Mouse (Mus musculus) embryonic facial prominence, embryonic 10.5 days (tissue): ENCODE measurements at regions not wholly inside any gene's neighbourhood (a gene's known extent, or its start where the extent isn't known, plus 50 kb on each side); places are given as distances from the start of the nearest gene placed in this dataset.

Experiments used
- DNase-seq: peaks from one replicate; pipeline ENCODE4 v3.0.0-alpha.2; 2017; ENCODE audit warnings: low spot score
- H3K27ac ChIP-seq: fragments of 300-500 bp; sonication (generic); replicated peaks from 2 replicates; pipeline ENCODE4 v1.5.1; 2016; ENCODE audit warnings: mild to moderate bottlenecking
- H3K27me3 ChIP-seq: fragments of 300-500 bp; sonication (generic); replicated peaks from 2 replicates; pipeline ENCODE4 v1.6.1; 2016; ENCODE audit warnings: low read depth, mild to moderate bottlenecking; ENCODE audit not compliant: poor library complexity, severe bottlenecking
- H3K36me3 ChIP-seq: fragments of 300-500 bp; sonication (generic); replicated peaks from 2 replicates; pipeline ENCODE4 v1.6.1; 2016; ENCODE audit warnings: mild to moderate bottlenecking, moderate library complexity
- H3K4me1 ChIP-seq: fragments of 300-500 bp; sonication (generic); 2 replicates; pipeline ENCODE4 v1.6.1; 2016
- H3K4me3 ChIP-seq: fragments of 300-500 bp; sonication (generic); 2 replicates; pipeline ENCODE4 v1.5.1; 2016; ENCODE audit warnings: mild to moderate bottlenecking, moderate library complexity
- H3K9me3 ChIP-seq: fragments of 300-500 bp; sonication (generic); 2 replicates; pipeline ENCODE4 v1.6.1; 2016; ENCODE audit warnings: mild to moderate bottlenecking
- WGBS: fragments of 180-500 bp; shearing (Covaris S2); methylation state at CpG from one replicate; pipeline ENCODE4 v1.1.7; 2016; 5-methylcytosine and 5-hydroxymethylcytosine counted together

- Histone ChIP-seq H3K36me3 (no peaks in the 10 kb centered on the region), H3K9me3 (0 out of 2 replicates have a peak, but pooled peaks cover 3% of the 10 kb centered on the region), H3K4me1 (no peaks in the 10 kb centered on the region), H3K27ac (no peak overlapping the region), H3K4me3 (no peak overlapping the region), H3K27me3 (no peaks in the 10 kb centered on the region)
- DNase-seq = no peak
- 89% methylated on average over 7 of the region's 7 CpGs for WGBS
Observed at GRCm38 (mm10) chr6:140998069-140998468, 251.0 kb upstream of the Pde3a start.

- Histone ChIP-seq H3K4me3 (no peak overlapping the region), H3K4me1 (no peaks in the 10 kb centered on the region), H3K27me3 (no peaks in the 10 kb centered on the region), H3K27ac (no peak overlapping the region), H3K36me3 (no peaks in the 10 kb centered on the region), H3K9me3 (0 out of 2 replicates have a peak, but pooled peaks cover 3% of the 10 kb centered on the region)
- WGBS = 65% methylated on average over 2 of the region's 2 CpGs
- DNase-seq = no peak
Observed at GRCm38 (mm10) chr6:141000552-141000951, 248.5 kb upstream of the Pde3a start.

- Histone ChIP-seq H3K27ac (no peak overlapping the region), H3K27me3 (no peaks in the 10 kb centered on the region), H3K36me3 (no peaks in the 10 kb centered on the region), H3K4me1 (no peaks in the 10 kb centered on the region), H3K9me3 (0 out of 2 replicates have a peak, but pooled peaks cover 3% of the 10 kb centered on the region), H3K4me3 (no peak overlapping the region)
- DNase-seq = no peak
- WGBS = 83% methylated on average over 3 of the region's 3 CpGs
Observed at GRCm38 (mm10) chr6:141001306-141001705, 247.8 kb upstream of the Pde3a start.

- WGBS = 92% methylated on average over 11 of the region's 11 CpGs
- Histone ChIP-seq H3K9me3 (no peaks in the 10 kb centered on the region), H3K4me3 (no peak overlapping the region), H3K4me1 (no peaks in the 10 kb centered on the region), H3K27me3 (no peaks in the 10 kb centered on the region), H3K27ac (no peak overlapping the region), H3K36me3 (no peaks in the 10 kb centered on the region)
- no peak for DNase-seq
Observed at GRCm38 (mm10) chr6:141015055-141015681, 233.9 kb upstream of the Pde3a start.

GRCm38 (mm10) chr6:141023501-141023900, 225.6 kb upstream of the Pde3a start:
- no peaks in the 10 kb centered on the region for H3K36me3 ChIP-seq
- no peak overlapping the region for H3K27ac ChIP-seq
- 91% methylated on average over 4 of the region's 4 CpGs for WGBS
- no peaks in the 10 kb centered on the region for H3K27me3 ChIP-seq
- no peaks in the 10 kb centered on the region for H3K9me3 ChIP-seq
- peaks cover 6% of the 10 kb centered on the region; the same call in 1 of the 2 replicates for H3K4me1 ChIP-seq
- H3K4me3 ChIP-seq = no peak overlapping the region
- DNase-seq = no peak

- Histone ChIP-seq H3K27me3 (no peaks in the 10 kb centered on the region), H3K36me3 (no peaks in the 10 kb centered on the region), H3K27ac (no peak overlapping the region), H3K4me3 (no peak overlapping the region), H3K9me3 (no peaks in the 10 kb centered on the region), H3K4me1 (no peaks in the 10 kb centered on the region)
- no peak for DNase-seq
- WGBS = 74% methylated on average over 4 of the region's 4 CpGs
Observed at GRCm38 (mm10) chr6:141027353-141027752, 221.7 kb upstream of the Pde3a start.

DNA sequence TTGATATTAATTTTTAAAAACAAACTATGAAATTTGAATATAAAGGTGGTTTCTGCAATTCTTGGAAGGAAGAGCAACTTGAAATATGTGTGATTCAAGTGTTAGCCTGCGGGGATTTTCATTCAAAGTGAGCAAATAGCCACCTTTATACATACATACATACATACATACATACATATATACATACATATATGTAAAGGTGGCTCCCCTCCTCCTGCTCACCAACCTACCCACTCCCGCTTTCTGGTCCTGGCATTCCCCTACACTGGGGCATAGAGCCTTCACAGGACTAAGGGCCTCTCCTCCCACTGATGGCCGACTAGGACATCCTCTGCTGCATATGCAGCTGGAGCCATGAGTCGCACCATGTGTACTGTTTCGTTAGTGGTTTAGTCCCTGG, 221.3 kb upstream of the Pde3a start:
- no peak for DNase-seq
- 88% methylated on average over 5 of the region's 5 CpGs for WGBS
- H3K27ac ChIP-seq = no peak overlapping the region
- no peaks in the 10 kb centered on the region for H3K27me3 ChIP-seq
- no peak overlapping the region for H3K4me3 ChIP-seq
- no peaks in the 10 kb centered on the region for H3K9me3 ChIP-seq
- no peaks in the 10 kb centered on the region for H3K4me1 ChIP-seq
- no peaks in the 10 kb centered on the region for H3K36me3 ChIP-seq

GRCm38 (mm10) chr6:141034824-141035223, 214.2 kb upstream of the Pde3a start:
- H3K4me1 ChIP-seq = no peaks in the 10 kb centered on the region
- DNase-seq = no peak
- H3K27ac ChIP-seq = no peak overlapping the region
- no peaks in the 10 kb centered on the region for H3K27me3 ChIP-seq
- WGBS = 82% methylated on average over 5 of the region's 5 CpGs
- no peaks in the 10 kb centered on the region for H3K36me3 ChIP-seq
- no peak overlapping the region for H3K4me3 ChIP-seq
- H3K9me3 ChIP-seq = no peaks in the 10 kb centered on the region

GRCm38 (mm10) chr6:141041358-141041757, 207.7 kb upstream of the Pde3a start:
- H3K27me3 ChIP-seq = no peaks in the 10 kb centered on the region
- no peaks in the 10 kb centered on the region for H3K4me1 ChIP-seq
- no peak for DNase-seq
- WGBS = 73% methylated on average over 5 of the region's 5 CpGs
- no peaks in the 10 kb centered on the region for H3K36me3 ChIP-seq
- H3K9me3 ChIP-seq = no peaks in the 10 kb centered on the region
- no peak overlapping the region for H3K4me3 ChIP-seq
- no peak overlapping the region for H3K27ac ChIP-seq

DNA sequence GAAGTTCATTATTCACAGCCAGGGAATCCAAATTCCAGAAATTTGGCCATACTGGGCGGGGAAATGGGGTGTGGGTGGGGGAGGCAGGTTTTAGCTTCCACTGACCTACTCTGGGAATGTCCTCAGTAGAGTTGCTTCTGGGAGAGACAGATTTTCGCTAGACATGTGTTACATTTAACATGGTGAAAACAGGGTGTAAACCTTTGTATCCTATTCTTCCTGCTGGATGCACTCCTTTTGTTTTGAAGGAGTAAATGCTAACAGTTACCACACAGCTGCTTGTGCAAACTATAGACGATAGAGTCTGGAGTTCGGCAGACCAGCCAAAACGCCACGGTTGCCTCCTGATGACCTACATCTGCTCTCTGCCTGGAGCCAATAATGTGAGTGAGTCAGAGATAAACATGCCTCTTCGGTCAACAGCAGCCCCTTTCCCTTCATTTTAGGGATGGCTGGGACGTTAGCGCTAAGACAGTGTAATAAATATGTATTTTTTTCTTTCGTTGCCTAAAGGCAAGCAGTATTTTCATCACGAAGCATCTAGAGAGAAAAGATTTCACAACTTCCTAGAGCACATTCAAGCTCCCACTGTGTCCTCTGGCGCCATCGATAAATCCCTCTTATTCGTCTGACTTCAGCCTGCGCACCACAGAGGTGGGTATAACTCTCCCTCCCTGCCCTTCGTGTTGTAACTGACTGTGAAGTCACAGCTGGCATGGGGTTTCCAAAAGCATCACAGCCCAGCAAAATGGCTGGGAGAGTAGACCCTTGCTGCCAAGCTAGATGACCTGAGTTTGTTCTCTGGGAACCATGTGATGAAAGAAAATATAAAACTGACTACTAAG, 207.1 kb upstream of the Pde3a start:
- no peaks in the 10 kb centered on the region for H3K4me1 ChIP-seq
- WGBS = 81% methylated on average over 16 of the region's 16 CpGs
- DNase-seq = no peak

GRCm38 (mm10) chr6:141048271-141048670, 200.8 kb upstream of the Pde3a start:
- H3K27ac ChIP-seq = no peak overlapping the region
- no peak overlapping the region for H3K4me3 ChIP-seq
- no peaks in the 10 kb centered on the region for H3K27me3 ChIP-seq
- H3K36me3 ChIP-seq = no peaks in the 10 kb centered on the region
- no peaks in the 10 kb centered on the region for H3K9me3 ChIP-seq
- peaks cover 9% of the 10 kb centered on the region; the same call in 1 of the 2 replicates for H3K4me1 ChIP-seq
- DNase-seq = no peak
- WGBS = 84% methylated on average over 2 of the region's 2 CpGs

More for the DNA sequence above, 207.1 kb upstream of the Pde3a start:
- Histone ChIP-seq H3K36me3 (no peaks in the 10 kb centered on the region), H3K4me3 (no peak overlapping the region), H3K9me3 (no peaks in the 10 kb centered on the region), H3K27me3 (no peaks in the 10 kb centered on the region), H3K27ac (no peak overlapping the region)

DNA sequence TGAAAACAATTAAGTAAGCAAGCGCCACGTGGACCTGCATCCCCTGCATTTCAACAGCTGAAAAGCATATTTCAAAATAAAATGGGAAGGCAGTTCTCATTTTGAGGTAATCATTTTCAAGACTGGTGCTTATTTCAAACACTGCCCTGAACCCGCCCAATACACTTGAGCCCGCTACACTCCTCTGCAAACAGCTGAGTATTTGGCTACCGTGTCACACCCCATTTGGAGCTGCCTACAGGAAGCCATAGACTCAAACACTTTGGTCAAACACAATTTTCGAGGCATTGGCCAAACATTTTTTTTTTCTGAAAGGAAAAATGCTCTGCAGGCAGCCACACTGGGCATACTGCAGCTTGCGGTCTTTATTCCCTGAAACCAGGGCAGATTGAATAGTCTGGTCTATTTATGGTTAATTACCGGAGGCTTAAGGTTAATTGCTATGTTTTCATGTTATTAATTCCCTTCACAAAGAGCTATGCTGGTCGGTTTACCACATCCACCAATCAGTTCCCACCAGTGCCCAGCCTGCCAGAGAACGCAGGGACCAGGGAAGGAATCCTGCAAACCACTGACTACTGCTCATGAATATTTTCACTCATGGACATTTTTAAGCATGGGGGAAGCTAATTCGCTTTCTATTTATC, 198.9 kb upstream of the Pde3a start:
- no peaks in the 10 kb centered on the region for H3K27me3 ChIP-seq
- H3K27ac ChIP-seq = no peak overlapping the region
- DNase-seq = no peak
- 53% methylated on average over 11 of the region's 11 CpGs for WGBS
- no peaks in the 10 kb centered on the region for H3K9me3 ChIP-seq
- peaks cover 9% of the 10 kb centered on the region; the same call in 1 of the 2 replicates for H3K4me1 ChIP-seq
- no peak overlapping the region for H3K4me3 ChIP-seq
- H3K36me3 ChIP-seq = no peaks in the 10 kb centered on the region
